Mouse (Mus musculus): ENCODE measurements at regions not wholly inside any gene's neighbourhood (a gene's known extent, or its start where the extent isn't known, plus 50 kb on each side); places are given as distances from the start of the nearest gene placed in this dataset.

DNA sequence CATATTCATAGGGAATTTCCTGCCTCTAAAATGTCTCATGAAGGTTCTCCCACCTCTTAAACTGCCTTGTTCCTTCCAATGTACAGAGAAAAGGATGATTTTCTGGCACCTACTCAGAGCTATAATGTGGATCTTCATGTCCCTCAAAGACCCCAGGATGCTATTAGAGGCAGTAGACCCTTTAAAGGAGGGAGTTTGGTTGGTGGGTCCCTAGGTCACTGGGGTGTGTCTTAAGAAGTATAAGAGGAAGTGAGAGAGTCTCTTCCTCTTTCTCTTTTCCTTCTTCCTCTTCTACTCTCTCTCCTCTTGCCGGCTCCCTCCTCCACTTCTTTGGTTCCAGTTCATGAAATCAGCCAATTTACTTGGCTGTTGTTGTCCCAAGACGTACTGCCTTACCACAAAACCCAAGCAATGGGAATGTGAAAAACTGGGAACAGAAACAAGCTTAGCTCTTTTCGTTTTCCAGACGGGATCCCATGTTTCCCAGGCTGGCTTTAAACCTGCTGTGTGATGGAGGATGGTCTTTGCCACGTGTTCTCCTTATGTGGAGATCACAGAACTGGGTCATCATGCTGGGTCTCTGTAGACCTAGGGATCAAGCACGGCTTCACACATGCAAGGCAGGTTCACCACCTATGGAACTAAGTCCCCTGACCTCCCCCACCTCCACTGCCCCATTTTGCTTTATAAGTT is 74.9 kb downstream of the Kctd12 start:
- H3K9me3 ChIP-seq (ENCODE audit: control insufficient read depth, low read length): no peaks in the 10 kb centered on the region

DNA sequence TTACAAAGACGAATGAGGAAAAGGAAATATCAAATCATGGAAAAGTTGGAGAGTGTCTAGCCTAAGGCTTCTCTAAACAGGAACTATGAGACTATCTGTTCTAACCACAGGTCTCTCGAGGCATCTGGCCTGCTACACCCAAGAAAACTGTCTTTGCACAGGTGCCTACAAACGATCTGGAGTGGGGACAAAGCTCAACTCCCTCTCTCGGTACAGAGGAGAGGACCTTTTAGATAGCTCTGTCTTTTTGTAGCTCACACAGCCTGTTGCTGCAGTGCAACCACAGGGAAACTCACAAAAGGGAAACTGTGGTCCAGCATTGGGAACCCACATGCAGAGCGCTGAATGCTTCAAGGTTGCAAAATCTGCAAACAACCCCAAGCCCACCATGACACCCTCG is 75.6 kb downstream of the Kctd12 start:
- Histone ChIP-seq H3K9me3 (ENCODE audit: control insufficient read depth, low read length) (no peaks in the 10 kb centered on the region), H3K27me3 (ENCODE audit: control insufficient read depth, insufficient read depth, low read length) (no peaks in the 10 kb centered on the region)
- no peak for ATAC-seq (ENCODE audit: insufficient read depth, low FRiP score, low TSS enrichment)

More for the DNA sequence above, 74.9 kb downstream of the Kctd12 start:
- H3K4me1 ChIP-seq (ENCODE audit: control insufficient read depth, insufficient read depth, low read length): no peaks in the 10 kb centered on the region
- H3K9ac ChIP-seq (ENCODE audit: low read length): no peak overlapping the region
- ATAC-seq (ENCODE audit: insufficient read depth, low FRiP score, low TSS enrichment): no peak
- 79% methylated on average over 6 of the region's 6 CpGs for WGBS
- DNase-seq (ENCODE audit: low spot score): no peak
- no peak overlapping the region for H3K4me3 ChIP-seq (ENCODE audit: low read depth, low read length)
- H3K27ac ChIP-seq (ENCODE audit: low read depth, low read length): no peak overlapping the region
- H3K36me3 ChIP-seq (ENCODE audit: control insufficient read depth, insufficient read depth, low read length): no peaks in the 10 kb centered on the region
- H3K4me2 ChIP-seq (ENCODE audit: low read depth): no peak overlapping the region
- H3K27me3 ChIP-seq (ENCODE audit: control insufficient read depth, insufficient read depth, low read length): no peaks in the 10 kb centered on the region

DNA sequence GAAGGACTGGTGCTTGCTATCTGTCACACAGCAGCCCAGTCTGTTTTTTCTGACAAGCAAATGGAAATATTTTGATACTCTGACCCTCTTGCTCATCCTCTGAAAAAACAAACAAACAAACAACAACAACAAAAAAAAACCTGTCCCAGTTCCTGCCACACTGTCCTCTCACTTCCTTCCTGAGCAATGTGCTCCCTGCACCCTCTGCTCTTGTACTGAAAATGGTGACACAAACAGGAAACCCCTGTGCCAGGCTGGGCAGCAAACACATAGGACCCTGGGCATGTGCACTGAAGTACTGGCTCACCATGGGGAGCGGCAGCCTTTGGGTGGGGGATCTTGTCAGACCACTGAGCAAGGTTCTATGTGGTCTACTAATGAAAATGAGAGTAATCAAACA is 76.2 kb downstream of the Kctd12 start:
- no peaks in the 10 kb centered on the region for H3K36me3 ChIP-seq (ENCODE audit: control insufficient read depth, insufficient read depth, low read length)
- no peaks in the 10 kb centered on the region for H3K9me3 ChIP-seq (ENCODE audit: control insufficient read depth, low read length)
- no peak overlapping the region for H3K4me3 ChIP-seq (ENCODE audit: low read depth, low read length)
- no peak for ATAC-seq (ENCODE audit: insufficient read depth, low FRiP score, low TSS enrichment)
- H3K4me2 ChIP-seq (ENCODE audit: low read depth): no peak overlapping the region
- 91% methylated on average over 1 of the region's 1 CpGs for WGBS
- H3K4me1 ChIP-seq (ENCODE audit: control insufficient read depth, insufficient read depth, low read length): no peaks in the 10 kb centered on the region
- no peak for DNase-seq (ENCODE audit: low spot score)
- no peaks in the 10 kb centered on the region for H3K27me3 ChIP-seq (ENCODE audit: control insufficient read depth, insufficient read depth, low read length)
- H3K27ac ChIP-seq (ENCODE audit: low read depth, low read length): no peak overlapping the region
- no peak overlapping the region for H3K9ac ChIP-seq (ENCODE audit: low read length)

More for the DNA sequence above, 75.6 kb downstream of the Kctd12 start:
- Histone ChIP-seq H3K4me1 (ENCODE audit: control insufficient read depth, insufficient read depth, low read length) (no peaks in the 10 kb centered on the region), H3K9ac (ENCODE audit: low read length) (no peak overlapping the region), H3K4me3 (ENCODE audit: low read depth, low read length) (no peak overlapping the region), H3K36me3 (ENCODE audit: control insufficient read depth, insufficient read depth, low read length) (no peaks in the 10 kb centered on the region), H3K27ac (ENCODE audit: low read depth, low read length) (no peak overlapping the region), H3K4me2 (ENCODE audit: low read depth) (no peak overlapping the region)
- WGBS: 82% methylated on average over 6 of the region's 6 CpGs
- no peak for DNase-seq (ENCODE audit: low spot score)

DNA sequence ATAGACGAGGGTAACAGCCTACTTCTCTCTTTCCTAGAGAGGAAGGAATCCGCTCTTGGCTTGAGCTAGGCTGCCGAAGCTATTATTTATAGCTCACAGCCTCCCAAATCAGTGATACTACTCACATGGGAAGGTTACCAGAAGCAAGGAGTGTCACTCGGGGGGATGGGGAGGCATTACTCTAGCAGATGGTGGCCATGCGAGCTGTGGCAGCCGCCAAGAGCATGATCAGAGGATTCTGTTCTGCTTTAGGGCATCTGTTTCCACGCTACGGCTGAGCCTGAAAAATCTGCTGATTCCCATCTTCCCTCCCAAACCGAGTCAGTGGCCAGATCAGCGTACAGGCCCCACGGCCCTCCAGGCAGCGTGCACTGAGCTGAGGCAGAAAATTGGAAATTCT is 79.5 kb downstream of the Kctd12 start:
- Histone ChIP-seq H3K27me3 (ENCODE audit: control insufficient read depth, insufficient read depth, low read length) (no peaks in the 10 kb centered on the region), H3K9ac (ENCODE audit: low read length) (no peak overlapping the region), H3K4me1 (ENCODE audit: control insufficient read depth, insufficient read depth, low read length) (no peaks in the 10 kb centered on the region), H3K4me3 (ENCODE audit: low read depth, low read length) (no peak overlapping the region), H3K4me2 (ENCODE audit: low read depth) (no peak overlapping the region), H3K9me3 (ENCODE audit: control insufficient read depth, low read length) (no peaks in the 10 kb centered on the region), H3K36me3 (ENCODE audit: control insufficient read depth, insufficient read depth, low read length) (no peaks in the 10 kb centered on the region), H3K27ac (ENCODE audit: low read depth, low read length) (no peak overlapping the region)
- no peak for ATAC-seq (ENCODE audit: insufficient read depth, low FRiP score, low TSS enrichment)
- DNase-seq (ENCODE audit: low spot score): peak; percentile 16
- WGBS: 45% methylated on average over 12 of the region's 12 CpGs

DNA sequence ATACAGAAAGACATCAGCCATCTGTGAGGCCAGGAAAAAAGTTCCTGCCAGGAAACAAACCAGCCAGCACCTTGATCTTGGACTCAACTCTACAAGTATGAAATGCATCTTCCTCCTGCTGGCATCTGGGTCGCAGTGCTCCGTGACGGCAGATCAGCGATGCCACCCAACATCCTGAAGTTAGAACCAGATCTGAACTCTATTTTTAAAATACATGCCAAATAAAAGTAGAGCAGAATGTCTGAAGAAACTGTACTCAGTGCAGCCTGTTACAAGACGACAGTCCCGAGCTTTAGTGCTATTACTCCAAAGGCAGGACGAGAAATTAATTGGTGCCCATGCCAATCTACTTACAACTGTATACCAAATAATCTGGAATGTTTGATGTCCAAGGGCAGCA is 80.2 kb downstream of the Kctd12 start:
- no peak for DNase-seq (ENCODE audit: low spot score)
- WGBS: 97% methylated on average over 7 of the region's 7 CpGs
- Histone ChIP-seq H3K4me3 (ENCODE audit: low read depth, low read length) (no peak overlapping the region), H3K4me1 (ENCODE audit: control insufficient read depth, insufficient read depth, low read length) (no peaks in the 10 kb centered on the region), H3K4me2 (ENCODE audit: low read depth) (no peak overlapping the region), H3K27me3 (ENCODE audit: control insufficient read depth, insufficient read depth, low read length) (no peaks in the 10 kb centered on the region), H3K36me3 (ENCODE audit: control insufficient read depth, insufficient read depth, low read length) (no peaks in the 10 kb centered on the region), H3K27ac (ENCODE audit: low read depth, low read length) (no peak overlapping the region), H3K9me3 (ENCODE audit: control insufficient read depth, low read length) (no peaks in the 10 kb centered on the region), H3K9ac (ENCODE audit: low read length) (no peak overlapping the region)
- no peak for ATAC-seq (ENCODE audit: insufficient read depth, low FRiP score, low TSS enrichment)

DNA sequence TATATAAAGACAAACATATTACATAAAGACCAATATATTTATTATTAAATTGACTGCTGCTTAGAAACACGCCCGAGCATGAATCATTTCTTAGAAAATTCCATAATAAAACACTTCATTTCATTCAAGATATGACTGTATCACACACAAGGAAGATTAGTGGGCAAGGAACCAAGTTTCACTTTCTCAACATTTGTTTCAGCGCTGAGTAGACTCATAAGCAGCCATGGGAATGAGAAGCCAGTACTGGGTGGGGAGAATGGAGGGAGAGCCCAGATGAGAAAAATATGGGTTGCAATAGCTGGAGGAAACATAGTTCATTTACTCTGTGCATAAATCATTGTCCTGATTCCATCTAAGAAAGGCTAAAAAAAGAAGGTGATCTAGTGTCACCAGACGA is 84.0 kb downstream of the Kctd12 start:
- no peaks in the 10 kb centered on the region for H3K9me3 ChIP-seq (ENCODE audit: control insufficient read depth, low read length)
- no peak overlapping the region for H3K4me2 ChIP-seq (ENCODE audit: low read depth)
- ATAC-seq (ENCODE audit: insufficient read depth, low FRiP score, low TSS enrichment): no peak
- no peaks in the 10 kb centered on the region for H3K36me3 ChIP-seq (ENCODE audit: control insufficient read depth, insufficient read depth, low read length)
- no peak for DNase-seq (ENCODE audit: low spot score)
- no peaks in the 10 kb centered on the region for H3K4me1 ChIP-seq (ENCODE audit: control insufficient read depth, insufficient read depth, low read length)
- H3K27ac ChIP-seq (ENCODE audit: low read depth, low read length): no peak overlapping the region
- H3K9ac ChIP-seq (ENCODE audit: low read length): no peak overlapping the region
- no peak overlapping the region for H3K4me3 ChIP-seq (ENCODE audit: low read depth, low read length)
- no peaks in the 10 kb centered on the region for H3K27me3 ChIP-seq (ENCODE audit: control insufficient read depth, insufficient read depth, low read length)
- 89% methylated on average over 4 of the region's 4 CpGs for WGBS

DNA sequence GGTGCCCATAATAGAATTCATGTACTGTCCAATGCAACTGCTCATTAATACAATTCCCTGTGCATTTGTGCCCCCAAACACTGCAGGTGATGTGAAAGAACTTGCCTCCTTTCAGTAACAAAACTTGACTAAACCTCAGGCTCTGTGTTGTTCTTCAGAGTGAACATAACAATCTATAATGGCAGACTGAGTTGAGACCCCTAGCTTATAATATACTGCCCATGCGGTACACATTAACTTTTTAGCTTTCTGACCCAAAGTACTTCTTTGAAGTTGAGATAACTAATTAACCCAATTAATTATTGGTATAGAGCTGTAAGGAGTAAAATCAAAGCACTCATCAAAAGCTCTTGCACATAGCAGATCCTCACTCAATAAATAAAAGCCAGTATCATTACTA is 85.4 kb downstream of the Kctd12 start:
- Histone ChIP-seq H3K27me3 (ENCODE audit: control insufficient read depth, insufficient read depth, low read length) (no peaks in the 10 kb centered on the region), H3K4me2 (ENCODE audit: low read depth) (no peak overlapping the region), H3K27ac (ENCODE audit: low read depth, low read length) (no peak overlapping the region), H3K36me3 (ENCODE audit: control insufficient read depth, insufficient read depth, low read length) (no peaks in the 10 kb centered on the region), H3K9me3 (ENCODE audit: control insufficient read depth, low read length) (no peaks in the 10 kb centered on the region), H3K4me1 (ENCODE audit: control insufficient read depth, insufficient read depth, low read length) (no peaks in the 10 kb centered on the region), H3K4me3 (ENCODE audit: low read depth, low read length) (no peak overlapping the region), H3K9ac (ENCODE audit: low read length) (no peak overlapping the region)
- no peak for ATAC-seq (ENCODE audit: insufficient read depth, low FRiP score, low TSS enrichment)
- WGBS: 94% methylated on average over 1 of the region's 1 CpGs
- no peak for DNase-seq (ENCODE audit: low spot score)

DNA sequence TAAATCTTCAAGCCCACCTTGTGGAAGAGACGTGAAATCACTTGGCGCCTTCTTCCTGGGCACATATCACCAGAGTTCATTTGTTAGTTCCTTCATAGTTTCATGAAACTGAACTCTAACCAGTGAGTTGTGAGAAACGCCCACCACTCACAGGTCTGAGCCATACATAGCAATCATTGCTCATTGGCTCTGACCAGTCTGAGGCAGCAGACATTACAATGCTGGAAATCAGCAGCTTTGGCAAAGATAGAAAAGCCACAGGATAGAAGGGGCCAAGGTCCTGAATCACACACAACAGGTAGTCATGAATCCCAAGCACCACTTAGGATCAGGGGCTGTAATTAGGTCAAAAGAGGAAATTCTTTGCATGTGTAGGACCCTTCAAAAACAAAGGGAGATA is 85.9 kb downstream of the Kctd12 start:
- no peaks in the 10 kb centered on the region for H3K9me3 ChIP-seq (ENCODE audit: control insufficient read depth, low read length)
- H3K27ac ChIP-seq (ENCODE audit: low read depth, low read length): no peak overlapping the region
- H3K36me3 ChIP-seq (ENCODE audit: control insufficient read depth, insufficient read depth, low read length): no peaks in the 10 kb centered on the region
- no peaks in the 10 kb centered on the region for H3K4me1 ChIP-seq (ENCODE audit: control insufficient read depth, insufficient read depth, low read length)
- H3K4me3 ChIP-seq (ENCODE audit: low read depth, low read length): no peak overlapping the region
- no peak overlapping the region for H3K4me2 ChIP-seq (ENCODE audit: low read depth)
- DNase-seq (ENCODE audit: low spot score) (no peak), ATAC-seq (ENCODE audit: insufficient read depth, low FRiP score, low TSS enrichment) (no peak)
- H3K27me3 ChIP-seq (ENCODE audit: control insufficient read depth, insufficient read depth, low read length): no peaks in the 10 kb centered on the region
- WGBS: 88% methylated on average over 3 of the region's 3 CpGs
- no peak overlapping the region for H3K9ac ChIP-seq (ENCODE audit: low read length)

DNA sequence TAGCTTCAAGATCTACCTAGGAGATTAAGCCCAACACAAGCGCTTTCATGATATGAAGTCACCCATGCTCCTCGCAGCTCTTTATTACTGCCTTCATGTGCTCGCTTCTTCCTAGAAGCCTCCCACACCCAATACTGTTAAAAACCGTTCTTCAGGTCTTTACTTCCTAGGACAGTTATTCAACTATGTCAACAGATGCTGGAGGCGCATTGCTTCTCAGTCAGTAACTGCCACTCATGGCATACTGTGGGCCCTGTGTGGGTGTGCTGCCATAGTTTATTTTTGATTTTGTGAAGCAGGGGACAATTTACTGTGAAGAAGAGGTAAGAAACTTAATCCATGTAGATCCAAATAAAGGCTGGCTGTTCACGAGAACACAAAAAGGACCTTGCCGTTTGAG is 89.2 kb downstream of the Kctd12 start:
- no peak for ATAC-seq (ENCODE audit: insufficient read depth, low FRiP score, low TSS enrichment)
- DNase-seq (ENCODE audit: low spot score): no peak
- H3K27me3 ChIP-seq (ENCODE audit: control insufficient read depth, insufficient read depth, low read length): no peaks in the 10 kb centered on the region
- no peaks in the 10 kb centered on the region for H3K4me1 ChIP-seq (ENCODE audit: control insufficient read depth, insufficient read depth, low read length)
- H3K4me3 ChIP-seq (ENCODE audit: low read depth, low read length): no peak overlapping the region
- no peak overlapping the region for H3K27ac ChIP-seq (ENCODE audit: low read depth, low read length)
- WGBS: 93% methylated on average over 7 of the region's 7 CpGs
- H3K4me2 ChIP-seq (ENCODE audit: low read depth): no peak overlapping the region
- H3K36me3 ChIP-seq (ENCODE audit: control insufficient read depth, insufficient read depth, low read length): no peaks in the 10 kb centered on the region
- no peak overlapping the region for H3K9ac ChIP-seq (ENCODE audit: low read length)
- H3K9me3 ChIP-seq (ENCODE audit: control insufficient read depth, low read length): no peaks in the 10 kb centered on the region

All from neural tube, embryonic 11.5 days (tissue).